Comparison of ENCODE assay signal across 9 mouse cellular contexts in genomic region chr4:141505810-141506209, GRCm38 (mm10). TPM values are rescaled to one million over a fixed set of nuclear protein-coding genes. Genes with fewer than 3 reads are reported as not detected.
DNase-seq lines count a peak whose midpoint lies in the region; ATAC-seq and TF ChIP-seq lines count a peak whose summit lies in the region.
"Had no signal": no experiment of that assay in that cellular context is flagged by ENCODE, and none has a peak within 500 bp of the region (broad histone marks: within the 10 kb centered on the region; RNA-seq: fewer than 3 reads in every experiment).

No protein-coding gene starts in this region.

- no peak overlapping the region for H3K9ac ChIP-seq in forebrain, embryonic 14.5 days (ENCODE audit: low read length)
- H3K9ac ChIP-seq in forebrain, postnatal 0 days = no peak overlapping the region; the same call in 1 of the 2 replicates
- no peak overlapping the region for H3K9ac ChIP-seq in hindbrain, embryonic 15.5 days
- no peak overlapping the region for H3K9ac ChIP-seq in hindbrain, embryonic 11.5 days (ENCODE audit: low read depth, low read length)
- H3K9ac ChIP-seq in midbrain, postnatal 0 days (replicated peaks; ENCODE audit: low read length, poor library complexity, severe bottlenecking) = no peak overlapping the region

- WGBS in forebrain, embryonic 14.5 days = 93% methylated on average over 11 of the region's 11 CpGs
- WGBS in forebrain, postnatal 0 days = 95% methylated on average over 10 of the region's 11 CpGs
- WGBS in hindbrain, embryonic 15.5 days = 95% methylated on average over 11 of the region's 11 CpGs
- WGBS in hindbrain, embryonic 11.5 days = 97% methylated on average over 10 of the region's 11 CpGs
- 97% methylated on average over 10 of the region's 11 CpGs for WGBS in midbrain, postnatal 0 days
- 96% methylated on average over 11 of the region's 11 CpGs for WGBS in midbrain, embryonic 10.5 days

- H3K4me1 ChIP-seq in forebrain, embryonic 14.5 days (ENCODE audit: control insufficient read depth, insufficient read depth, low read length) = peaks cover 14% of the 10 kb centered on the region
- H3K4me1 ChIP-seq in forebrain, postnatal 0 days (ENCODE audit: insufficient read depth) = peaks cover 6% of the 10 kb centered on the region; the same call in 1 of the 2 replicates
- H3K4me1 ChIP-seq in hindbrain, embryonic 15.5 days (replicated peaks) = peaks cover 26% of the 10 kb centered on the region
- H3K4me1 ChIP-seq in hindbrain, embryonic 11.5 days (replicated peaks; ENCODE audit: control insufficient read depth, insufficient read depth, low read length) = no peaks in the 10 kb centered on the region
- 0 out of 2 replicates have a peak, but pooled peaks cover 4% of the 10 kb centered on the region for H3K4me1 ChIP-seq in midbrain, postnatal 0 days (ENCODE audit: insufficient read depth, low read length)
- H3K4me1 ChIP-seq in midbrain, embryonic 10.5 days = peaks cover 21% of the 10 kb centered on the region

- no peaks in the 10 kb centered on the region for H3K9me3 ChIP-seq in forebrain, embryonic 14.5 days (replicated peaks; ENCODE audit: control insufficient read depth, low read length)
- no peaks in the 10 kb centered on the region for H3K9me3 ChIP-seq in forebrain, postnatal 0 days (ENCODE audit: low read length)
- no peaks in the 10 kb centered on the region for H3K9me3 ChIP-seq in hindbrain, embryonic 15.5 days
- no peaks in the 10 kb centered on the region for H3K9me3 ChIP-seq in hindbrain, embryonic 11.5 days (ENCODE audit: control insufficient read depth, low read length)
- H3K9me3 ChIP-seq in midbrain, postnatal 0 days (ENCODE audit: low read length) = no peaks in the 10 kb centered on the region
- no peaks in the 10 kb centered on the region for H3K9me3 ChIP-seq in midbrain, embryonic 10.5 days (replicated peaks)

- H3K4me2 ChIP-seq in forebrain, embryonic 14.5 days (ENCODE audit: low read length) = no peak overlapping the region
- no peak overlapping the region for H3K4me2 ChIP-seq in forebrain, postnatal 0 days (ENCODE audit: low read depth)
- H3K4me2 ChIP-seq in hindbrain, embryonic 15.5 days = no peak overlapping the region
- no peak overlapping the region for H3K4me2 ChIP-seq in hindbrain, embryonic 11.5 days (replicated peaks; ENCODE audit: low read depth, low read length)
- H3K4me2 ChIP-seq in midbrain, postnatal 0 days (ENCODE audit: low read depth, low read length, poor library complexity, severe bottlenecking) = no peak overlapping the region
- H3K4me2 ChIP-seq: midbrain, embryonic 11.5 days had no signal

- ATAC-seq in forebrain, embryonic 14.5 days = no peak
- ATAC-seq in forebrain, postnatal 0 days = no peak
- ATAC-seq in hindbrain, embryonic 15.5 days (ENCODE audit: low FRiP score, low read depth) = peak; percentile 3; the same call in 1 of the 2 replicates
- ATAC-seq in hindbrain, embryonic 11.5 days (ENCODE audit: low FRiP score) = no peak
- no peak for ATAC-seq in midbrain, postnatal 0 days (ENCODE audit: low FRiP score)

- H3K27ac ChIP-seq in forebrain, embryonic 14.5 days (ENCODE audit: low read depth, low read length) = peak overlapping the region; percentile 85; the same call in 1 of the 2 replicates
- H3K27ac ChIP-seq in forebrain, postnatal 0 days (ENCODE audit: low read depth, low read length) = no peak overlapping the region
- H3K27ac ChIP-seq in hindbrain, embryonic 15.5 days (replicated peaks) = no peak overlapping the region
- H3K27ac ChIP-seq in hindbrain, embryonic 11.5 days (ENCODE audit: low read depth, low read length) = no peak overlapping the region
- peak overlapping the region; percentile 81; the same call in 1 of the 2 replicates for H3K27ac ChIP-seq in midbrain, postnatal 0 days (ENCODE audit: low read depth, low read length)
- no peak overlapping the region for H3K27ac ChIP-seq in midbrain, embryonic 10.5 days (replicated peaks)

- H3K27me3 ChIP-seq in forebrain, embryonic 14.5 days (replicated peaks; ENCODE audit: control insufficient read depth, insufficient read depth, low read length) = no peaks in the 10 kb centered on the region
- H3K27me3 ChIP-seq in forebrain, postnatal 0 days (ENCODE audit: insufficient read depth, low read length) = no peaks in the 10 kb centered on the region
- H3K27me3 ChIP-seq in hindbrain, embryonic 15.5 days = no peaks in the 10 kb centered on the region
- no peaks in the 10 kb centered on the region for H3K27me3 ChIP-seq in hindbrain, embryonic 11.5 days (ENCODE audit: control insufficient read depth, insufficient read depth, low read length)
- H3K27me3 ChIP-seq in midbrain, postnatal 0 days (ENCODE audit: insufficient read depth, low read length) = no peaks in the 10 kb centered on the region
- H3K27me3 ChIP-seq in midbrain, embryonic 10.5 days (ENCODE audit: low read depth, poor library complexity, severe bottlenecking) = no peaks in the 10 kb centered on the region

- no peak for TF ChIP-seq CTCF in forebrain, postnatal 0 days (IDR thresholded peaks at IDR 0.05; ENCODE audit: low read depth)
- no peak for TF ChIP-seq CTCF in midbrain, postnatal 0 days (IDR thresholded peaks at IDR 0.05)

- no peak overlapping the region for H3K4me3 ChIP-seq in forebrain, embryonic 14.5 days (ENCODE audit: low read depth, low read length)
- H3K4me3 ChIP-seq in forebrain, postnatal 0 days (ENCODE audit: low read depth, low read length) = no peak overlapping the region
- no peak overlapping the region for H3K4me3 ChIP-seq in hindbrain, embryonic 15.5 days
- H3K4me3 ChIP-seq in hindbrain, embryonic 11.5 days (ENCODE audit: low read depth, low read length) = no peak overlapping the region
- H3K4me3 ChIP-seq in midbrain, postnatal 0 days (ENCODE audit: low read depth, low read length) = no peak overlapping the region
- no peak overlapping the region for H3K4me3 ChIP-seq in midbrain, embryonic 10.5 days

- H3K36me3 ChIP-seq in forebrain, embryonic 14.5 days (ENCODE audit: control insufficient read depth, insufficient read depth, low read length) = no peaks in the 10 kb centered on the region
- H3K36me3 ChIP-seq in forebrain, postnatal 0 days (ENCODE audit: insufficient read depth) = no peaks in the 10 kb centered on the region; the same call in 1 of the 2 replicates
- no peaks in the 10 kb centered on the region for H3K36me3 ChIP-seq in hindbrain, embryonic 15.5 days
- H3K36me3 ChIP-seq in hindbrain, embryonic 11.5 days (ENCODE audit: control insufficient read depth, insufficient read depth, low read length) = no peaks in the 10 kb centered on the region
- no peaks in the 10 kb centered on the region for H3K36me3 ChIP-seq in midbrain, postnatal 0 days (ENCODE audit: insufficient read depth, low read length)
- H3K36me3 ChIP-seq in midbrain, embryonic 10.5 days = peaks cover 19% of the 10 kb centered on the region; the same call in 1 of the 2 replicates

- no peak for DNase-seq in forebrain, embryonic 14.5 days (ENCODE audit: low spot score)
- no peak for DNase-seq in forebrain, postnatal 0 days
- DNase-seq in hindbrain, embryonic 11.5 days (ENCODE audit: low spot score) = no peak
- no peak for DNase-seq in midbrain, postnatal 0 days (ENCODE audit: low spot score)
- DNase-seq in midbrain, embryonic 10.5 days (ENCODE audit: low spot score) = no peak
- DNase-seq in yolk sac, embryonic 10.5 days (ENCODE audit: low spot score) = peak; percentile 77
- no peak for DNase-seq in ovary, postnatal 10 days (ENCODE audit: low spot score)

RNA-seq across cellular contexts. Expression of gene Spen, which starts 32.6 kb away (rescaled TPM):
- 10.7 and 14.0 TPM in 2 replicates for polyA plus RNA-seq in forebrain, embryonic 14.5 days (2014; fragmentation: Nextera tagmentation; extraction: Ambion mirVana)
- total RNA-seq in forebrain, postnatal 0 days (2014; rRNA removed) = 21.7 and 24.7 TPM in 2 replicates
- 6.0 and 10.7 TPM in 2 replicates for polyA plus RNA-seq in forebrain, postnatal 0 days (2015; fragmentation: Nextera tagmentation; extraction: Ambion mirVana)
- polyA plus RNA-seq in hindbrain, embryonic 15.5 days (2015; fragmentation: Nextera tagmentation; extraction: Ambion mirVana) = 15.3 and 17.1 TPM in 2 replicates
- polyA plus RNA-seq in hindbrain, embryonic 11.5 days (2014; fragmentation: Nextera tagmentation; extraction: Ambion mirVana) = 17.6 and 22.0 TPM in 2 replicates
- 20.0 and 23.2 TPM in 2 replicates for total RNA-seq in midbrain, postnatal 0 days (2014; rRNA removed)
- polyA plus RNA-seq in midbrain, postnatal 0 days (2015; fragmentation: Nextera tagmentation; extraction: Ambion mirVana) = 8.6 and 13.6 TPM in 2 replicates
- 12.3 and 14.8 TPM in 2 replicates for polyA plus RNA-seq in midbrain, embryonic 10.5 days (2016; fragmentation: Nextera tagmentation; extraction: Ambion mirVana)

Comparison
In these comparisons a context has a peak if more than half of its experiments do, and no peak if none do; other contexts are left out.
1. H3K27ac ChIP-seq: peak in forebrain, embryonic 14.5 days (single experiment) and midbrain, postnatal 0 days (single experiment); none in forebrain, postnatal 0 days (single experiment), hindbrain, embryonic 15.5 days (single experiment), hindbrain, embryonic 11.5 days (single experiment) and midbrain, embryonic 10.5 days (single experiment).